ENCODE assay signal across 29 mouse cellular contexts in genomic region chr3:109515479-109515878, GRCm38 (mm10).
DNase-seq lines count a peak whose midpoint lies in the region; ATAC-seq and TF ChIP-seq lines count a peak whose summit lies in the region.
"Had no signal": no experiment of that assay in that cellular context is flagged by ENCODE, and none has a peak within 500 bp of the region (broad histone marks: within the 10 kb centered on the region; RNA-seq: fewer than 3 reads in every experiment).

No protein-coding gene starts in this region.

- H3K4me1 ChIP-seq in midbrain, embryonic 11.5 days (ENCODE audit: control insufficient read depth, insufficient read depth, low read length), result no peaks in the 10 kb centered on the region
- no peaks in the 10 kb centered on the region for H3K4me1 ChIP-seq in midbrain, postnatal 0 days (ENCODE audit: insufficient read depth, low read length)
- H3K4me1 ChIP-seq: embryonic facial prominence, embryonic 15.5 days; forebrain, embryonic 13.5 days; heart, embryonic 12.5 days; limb, embryonic 10.5 days; limb, embryonic 15.5 days; liver, embryonic 13.5 days; neural tube, embryonic 12.5 days had no signal

- 87% methylated on average over 3 of the region's 3 CpGs for WGBS in midbrain, embryonic 11.5 days
- 80% methylated on average over 3 of the region's 3 CpGs for WGBS in midbrain, postnatal 0 days

- no peak overlapping the region for H3K27ac ChIP-seq in midbrain, embryonic 11.5 days (ENCODE audit: low read depth, low read length)
- H3K27ac ChIP-seq in midbrain, postnatal 0 days (ENCODE audit: low read depth, low read length), result no peak overlapping the region
- H3K27ac ChIP-seq: embryonic facial prominence, embryonic 10.5 days; embryonic facial prominence, embryonic 15.5 days; forebrain, embryonic 13.5 days; limb, embryonic 10.5 days; limb, embryonic 15.5 days; liver, embryonic 13.5 days; macrophage; neural tube, embryonic 12.5 days had no signal

- H3K4me3 ChIP-seq in midbrain, embryonic 11.5 days (ENCODE audit: low read depth, low read length), result no peak overlapping the region
- H3K4me3 ChIP-seq in midbrain, postnatal 0 days (ENCODE audit: low read depth, low read length), result no peak overlapping the region
- H3K4me3 ChIP-seq: embryonic facial prominence, embryonic 10.5 days; embryonic facial prominence, embryonic 15.5 days; forebrain, embryonic 13.5 days; heart, embryonic 12.5 days; limb, embryonic 10.5 days; limb, embryonic 15.5 days; liver, embryonic 13.5 days; neural tube, embryonic 12.5 days had no signal

- no peaks in the 10 kb centered on the region for H3K27me3 ChIP-seq in midbrain, embryonic 11.5 days (ENCODE audit: control insufficient read depth, insufficient read depth, low read length)
- H3K27me3 ChIP-seq in midbrain, postnatal 0 days (ENCODE audit: insufficient read depth, low read length), result no peaks in the 10 kb centered on the region
- H3K27me3 ChIP-seq: CH12.LX; embryonic facial prominence, embryonic 15.5 days; forebrain, embryonic 13.5 days; heart, embryonic 12.5 days; limb, embryonic 15.5 days; liver, embryonic 13.5 days; neural tube, embryonic 12.5 days had no signal

- no peak overlapping the region for H3K4me2 ChIP-seq in midbrain, embryonic 11.5 days
- H3K4me2 ChIP-seq in midbrain, postnatal 0 days (ENCODE audit: low read depth, low read length, poor library complexity, severe bottlenecking), result no peak overlapping the region
- H3K4me2 ChIP-seq: embryonic facial prominence, embryonic 15.5 days; forebrain, embryonic 13.5 days; heart, embryonic 12.5 days; limb, embryonic 15.5 days; liver, embryonic 13.5 days; neural tube, embryonic 12.5 days had no signal

- no peak for ATAC-seq in midbrain, embryonic 11.5 days (ENCODE audit: low FRiP score)
- no peak for ATAC-seq in midbrain, postnatal 0 days (ENCODE audit: low FRiP score)
- ATAC-seq: forebrain, embryonic 13.5 days; hindbrain, embryonic 16.5 days had no signal

- no peaks in the 10 kb centered on the region for H3K9me3 ChIP-seq in midbrain, embryonic 11.5 days (ENCODE audit: control insufficient read depth, low read length)
- no peaks in the 10 kb centered on the region for H3K9me3 ChIP-seq in midbrain, postnatal 0 days (ENCODE audit: low read length)
- H3K9me3 ChIP-seq: embryonic facial prominence, embryonic 10.5 days; embryonic facial prominence, embryonic 15.5 days; forebrain, embryonic 13.5 days; heart, embryonic 12.5 days; limb, embryonic 10.5 days; limb, embryonic 15.5 days; liver, embryonic 13.5 days; neural tube, embryonic 12.5 days had no signal

- no peaks in the 10 kb centered on the region for H3K36me3 ChIP-seq in midbrain, embryonic 11.5 days (ENCODE audit: control insufficient read depth, insufficient read depth, low read length)
- H3K36me3 ChIP-seq in midbrain, postnatal 0 days (ENCODE audit: insufficient read depth, low read length), result no peaks in the 10 kb centered on the region
- H3K36me3 ChIP-seq: embryonic facial prominence, embryonic 10.5 days; embryonic facial prominence, embryonic 15.5 days; limb, embryonic 10.5 days; limb, embryonic 15.5 days; liver, embryonic 13.5 days had no signal

- intact Hi-C loops in gastrocnemius, postnatal 14 days (cut with DNase I; ENCODE audit: low total_unique reads), result no loop called here

- peak; percentile 5 for DNase-seq in gastrocnemius, postnatal 14 days
- no peak for DNase-seq in gastrocnemius, postnatal 10 days
- DNase-seq in midbrain, embryonic 11.5 days (ENCODE audit: low spot score, missing footprints), result peak; percentile 53
- DNase-seq in midbrain, postnatal 0 days (ENCODE audit: low spot score), result no peak
- peak; percentile 10 for DNase-seq in adipocyte (ENCODE audit: low spot score)
- no peak for DNase-seq in adrenal gland, postnatal 10 days
- no peak for DNase-seq in spleen, postnatal 4 days (ENCODE audit: low spot score in 2 of 2)
- DNase-seq: adrenal gland, postnatal 36 days; B cell, adult 2 months; cerebellum, adult 18-20 months; cerebellum, postnatal 10 days; kidney, adult 18-20 months; kidney, postnatal 4 days; liver, embryonic 13.5 days; lung, adult 18-20 months; lung, postnatal 10 days; midbrain, embryonic 14.5 days; right cerebral cortex, adult 18-20 months; thymus, postnatal 4 days had no signal

- no peak overlapping the region for H3K9ac ChIP-seq in midbrain, embryonic 11.5 days (ENCODE audit: low read length)
- H3K9ac ChIP-seq in midbrain, postnatal 0 days (replicated peaks; ENCODE audit: low read length, poor library complexity, severe bottlenecking), result no peak overlapping the region
- H3K9ac ChIP-seq: embryonic facial prominence, embryonic 15.5 days; forebrain, embryonic 13.5 days; heart, embryonic 12.5 days; limb, embryonic 15.5 days; liver, embryonic 13.5 days; neural tube, embryonic 12.5 days had no signal

- TF ChIP-seq CTCF in midbrain, postnatal 0 days (IDR thresholded peaks at IDR 0.05), result no peak

Comparison
In these comparisons a context has a peak if more than half of its experiments do, and no peak if none do; other contexts are left out.
1. DNase-seq: peak in gastrocnemius, postnatal 14 days (single experiment), midbrain, embryonic 11.5 days (single experiment) and adipocyte (single experiment); none in gastrocnemius, postnatal 10 days (single experiment), midbrain, postnatal 0 days (single experiment), adrenal gland, postnatal 10 days (single experiment) and spleen, postnatal 4 days (0 of 2).